In genomic region chr2:151970191-151971172, GRCm38 (mm10) we compare ENCODE assay signal across 8 mouse cellular contexts. TPM values are rescaled to one million over a fixed set of nuclear protein-coding genes. Genes with fewer than 3 reads are reported as not detected.
DNase-seq lines count a peak whose midpoint lies in the region; ATAC-seq lines count a peak whose summit lies in the region.

No protein-coding gene starts in this region.

- H3K9me3 ChIP-seq in megakaryocyte, embryonic 14.5 days, result no peaks in the 10 kb centered on the region

- ATAC-seq in activated CD4-positive, CD25-positive, alpha-beta regulatory T cell, adult 4 months, result peak; percentile 63

- peaks cover 9% of the 10 kb centered on the region for H3K27me3 ChIP-seq in megakaryocyte, embryonic 14.5 days (replicated peaks)

- peaks cover 48% of the 10 kb centered on the region for H3K36me3 ChIP-seq in megakaryocyte, embryonic 14.5 days (replicated peaks; ENCODE audit: low read length)

- peak; percentile 84 for DNase-seq in embryo, embryonic 9.5 days (ENCODE audit: extremely low spot score)
- peak; percentile 64 for DNase-seq in gastrocnemius, postnatal 25 days
- peak; percentile 94 for DNase-seq in induced T-regulatory cell, adult 2 months (ENCODE audit: low read depth)
- peak; percentile 40 to 72 for DNase-seq in left cerebral cortex, adult 9 months (ENCODE audit: low spot score in 2 of 2)
- DNase-seq in right cerebral cortex, adult 2 months (ENCODE audit: low spot score in 2 of 2), result peak; percentile 74 to 75
- peak; percentile 79 for DNase-seq in urinary bladder, adult 2 months (ENCODE audit: low spot score)

- peak overlapping the region; percentile 3 for H3K4me3 ChIP-seq in megakaryocyte, embryonic 14.5 days (replicated peaks)

- peaks cover 79% of the 10 kb centered on the region for H3K4me1 ChIP-seq in megakaryocyte, embryonic 14.5 days

RNA-seq across cellular contexts. Expression of gene Fam110a, which starts 9.5 kb away (rescaled TPM):
- 10 to 100 TPM; 15.2 to 27.5 TPM for polyA plus RNA-seq in activated CD4-positive, CD25-positive, alpha-beta regulatory T cell, adult 4 months (2017; shearing (Covaris generic))
- 1 to 10 TPM; 2.2 to 2.9 TPM for total RNA-seq in gastrocnemius, postnatal 25 days (2021)
- 29.5 and 64.0 TPM in 2 replicates for polyA plus RNA-seq in megakaryocyte, embryonic 14.5 days (2012; ENCODE audit: insufficient read depth, low replicate concordance)
- polyA plus RNA-seq in urinary bladder, adult 2 months (2012; rRNA removed), result 20.0 and 20.2 TPM in 2 replicates

RNA-seq across cellular contexts. Expression of gene Slc52a3, which starts 25.8 kb away (rescaled TPM):
- 1 to 10 TPM; 7.3 to 8.4 TPM for polyA plus RNA-seq in activated CD4-positive, CD25-positive, alpha-beta regulatory T cell, adult 4 months (2017; shearing (Covaris generic))
- under 1 TPM; 0.94 to 1.00 TPM for total RNA-seq in gastrocnemius, postnatal 25 days (2021)
- polyA plus RNA-seq in megakaryocyte, embryonic 14.5 days (2012; ENCODE audit: insufficient read depth, low replicate concordance), result 0.27 and 1.5 TPM in 2 replicates
- polyA plus RNA-seq in urinary bladder, adult 2 months (2012; rRNA removed), result 34.0 and 37.1 TPM in 2 replicates

RNA-seq across cellular contexts. Expression of gene Angpt4, which starts 59.5 kb away (rescaled TPM):
- not detected for polyA plus RNA-seq in activated CD4-positive, CD25-positive, alpha-beta regulatory T cell, adult 4 months (2017; shearing (Covaris generic))
- under 1 TPM; 0.11 to 0.15 TPM for total RNA-seq in gastrocnemius, postnatal 25 days (2021)
- not detected in 2 replicates for polyA plus RNA-seq in megakaryocyte, embryonic 14.5 days (2012; ENCODE audit: insufficient read depth, low replicate concordance)
- 2.6 and 2.8 TPM in 2 replicates for polyA plus RNA-seq in urinary bladder, adult 2 months (2012; rRNA removed)

Comparison
In these comparisons a context has a peak if more than half of its experiments do, and no peak if none do; other contexts are left out.
1. Peak in every context shown above with its lines: DNase-seq, ATAC-seq and H3K4me3 ChIP-seq.